Mouse (Mus musculus) hindbrain, postnatal 0 days (tissue): ENCODE data around the gene Arhgap23. TPM values are rescaled to one million over a fixed set of nuclear protein-coding genes. Genes with fewer than 3 reads are reported as not detected.

Experiments used
- ATAC-seq: fragments of 200-750 bp; cut with Nextera tagmentation; 2 replicates; pipeline ENCODE4 v1.8.0; 2017; ENCODE audit warnings: mild to moderate bottlenecking, moderate TSS enrichment, moderate library complexity
- DNase-seq: peaks from one replicate; pipeline ENCODE4 v3.0.0-alpha.2; 2015; ENCODE audit warnings: low spot score
- H3K27ac ChIP-seq: fragments of 300-500 bp; sonication (generic); 2 replicates; pipeline ENCODE4 v1.5.1; 2014; ENCODE audit warnings: mild to moderate bottlenecking
- H3K27me3 ChIP-seq: fragments of 300-500 bp; sonication (generic); 2 replicates; pipeline ENCODE4 v1.6.1; 2014; ENCODE audit warnings: low read length, mixed read lengths; ENCODE audit not compliant: insufficient read depth
- H3K36me3 ChIP-seq: fragments of 300-500 bp; sonication (generic); 2 replicates; pipeline ENCODE4 v1.6.1; 2014; ENCODE audit warnings: low read length, mixed read lengths; ENCODE audit not compliant: insufficient read depth
- H3K4me1 ChIP-seq: fragments of 300-500 bp; sonication (generic); 2 replicates; pipeline ENCODE4 v1.6.1; 2014; ENCODE audit warnings: antibody characterized with exemption, low read length, mixed read lengths; ENCODE audit not compliant: insufficient read depth
- H3K4me2 ChIP-seq: fragments of 300-500 bp; sonication (generic); 2 replicates; pipeline ENCODE4 v1.6.1; 2014; ENCODE audit warnings: low read depth, mild to moderate bottlenecking, low read length, moderate library complexity, mixed read lengths
- H3K4me3 ChIP-seq: fragments of 300-500 bp; sonication (generic); 2 replicates; pipeline ENCODE4 v1.5.1; 2014; ENCODE audit warnings: low read length
- H3K9ac ChIP-seq: fragments of 300-500 bp; sonication (generic); replicated peaks from 2 replicates; pipeline ENCODE4 v1.6.1; 2014; ENCODE audit warnings: mild to moderate bottlenecking, low read length, moderate library complexity, mixed read lengths
- H3K9me3 ChIP-seq: fragments of 300-500 bp; sonication (generic); 2 replicates; pipeline ENCODE4 v1.6.1; 2016; ENCODE audit warnings: low read length, mixed read lengths
- CTCF ChIP-seq: IDR thresholded peaks from 2 replicates; pipeline ENCODE4 v1.5.1; 2016; ENCODE audit warnings: antibody characterized with exemption, control low read depth, low read depth
- WGBS: fragments of 180-500 bp; shearing (Covaris S2); extraction: QIAGEN DNeasy Blood & Tissue Kit; methylation state at CpG from one replicate; pipeline ENCODE4 v1.1.7; 2014; 5-methylcytosine and 5-hydroxymethylcytosine counted together
- polyA plus RNA-seq: library from polyadenylated mRNA; unstranded; fragments of >200 nt; fragmentation: Nextera tagmentation; extraction: Ambion mirVana; gene quantifications from 2 replicates; pipeline ENCODE4 v1.2.1, GENCODE M21; 2015
- total RNA-seq: library from RNA; depleted of rRNA; stranded (reverse); fragments of >200 nt; gene quantifications from 2 replicates; pipeline ENCODE4 v1.2.3, GENCODE M21; 2014; rRNA removed

Arhgap23 gene
- total and polyA plus RNA-seq, 2 experiments from 2014 or later, result 7.7 to 75.2 TPM

DNA sequence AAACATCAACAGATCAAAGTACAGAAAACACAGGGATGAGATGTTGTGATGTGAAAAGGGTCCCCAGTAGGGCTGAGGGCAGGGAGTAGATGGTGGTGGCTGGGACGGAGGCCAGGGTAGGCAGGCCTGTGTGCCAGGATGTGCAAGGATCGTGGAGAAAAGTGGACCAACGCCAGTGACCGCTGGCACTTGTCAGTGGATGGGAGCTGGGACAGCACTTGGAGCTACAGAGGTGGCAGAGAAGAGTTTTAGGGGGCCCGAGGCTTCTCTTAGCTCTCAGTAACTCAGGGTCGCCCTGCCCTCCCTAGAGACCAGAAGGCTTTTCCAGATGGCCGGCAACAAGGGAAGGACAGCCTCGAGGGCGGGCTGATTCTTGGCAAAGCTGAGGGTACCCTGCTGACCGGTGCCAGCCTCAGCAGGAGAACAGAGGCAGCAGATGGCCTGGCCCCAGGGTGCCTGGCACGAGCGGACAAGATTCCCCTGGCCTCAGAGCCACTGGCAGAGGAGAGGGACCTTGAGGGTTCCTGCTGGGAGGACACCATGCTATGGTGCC is 127.9 kb downstream of the Arhgap23 start:
- Histone ChIP-seq H3K27ac (peak overlapping the region; percentile 34; the same call in 1 of the 2 replicates), H3K36me3 (no peaks in the 10 kb centered on the region), H3K4me1 (peaks cover 27% of the 10 kb centered on the region), H3K4me2 (no peak overlapping the region), H3K4me3 (no peak overlapping the region), H3K27me3 (0 out of 2 replicates have a peak, but pooled peaks cover 3% of the 10 kb centered on the region), H3K9me3 (no peaks in the 10 kb centered on the region), H3K9ac (no peak overlapping the region)
- TF ChIP-seq CTCF, result no peak
- DNase-seq (peak; percentile 87), ATAC-seq (peak; percentile 60)
- WGBS, result 27% methylated on average over 12 of the region's 12 CpGs

DNA sequence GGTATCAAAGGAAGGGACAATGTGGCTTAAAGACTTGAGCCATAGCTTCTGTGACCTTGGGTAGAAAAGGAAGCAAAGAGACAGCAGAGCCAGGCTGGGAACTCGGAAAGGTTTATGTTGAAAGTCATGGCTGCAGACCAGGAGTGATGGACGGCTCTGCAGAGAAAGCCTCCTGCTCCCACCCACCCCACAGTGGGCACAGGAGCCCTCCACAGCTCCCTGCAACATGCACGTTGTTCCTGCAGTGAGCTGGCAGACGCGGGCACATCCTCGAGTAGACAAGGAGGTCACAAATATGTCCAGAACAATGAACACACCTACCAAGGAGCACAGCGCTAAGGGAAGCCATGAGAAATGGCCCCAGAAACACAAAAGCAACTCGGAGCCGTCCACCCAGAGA is 128.6 kb downstream of the Arhgap23 start:
- no peak for TF ChIP-seq CTCF
- Histone ChIP-seq H3K4me1 (peaks cover 27% of the 10 kb centered on the region), H3K9ac (no peak overlapping the region), H3K27ac (peak overlapping the region; percentile 34; the same call in 1 of the 2 replicates), H3K4me3 (no peak overlapping the region), H3K9me3 (no peaks in the 10 kb centered on the region), H3K36me3 (no peaks in the 10 kb centered on the region), H3K27me3 (0 out of 2 replicates have a peak, but pooled peaks cover 3% of the 10 kb centered on the region), H3K4me2 (no peak overlapping the region)
- 60% methylated on average over 9 of the region's 9 CpGs for WGBS
- DNase-seq, result no peak
- ATAC-seq, result no peak

DNA sequence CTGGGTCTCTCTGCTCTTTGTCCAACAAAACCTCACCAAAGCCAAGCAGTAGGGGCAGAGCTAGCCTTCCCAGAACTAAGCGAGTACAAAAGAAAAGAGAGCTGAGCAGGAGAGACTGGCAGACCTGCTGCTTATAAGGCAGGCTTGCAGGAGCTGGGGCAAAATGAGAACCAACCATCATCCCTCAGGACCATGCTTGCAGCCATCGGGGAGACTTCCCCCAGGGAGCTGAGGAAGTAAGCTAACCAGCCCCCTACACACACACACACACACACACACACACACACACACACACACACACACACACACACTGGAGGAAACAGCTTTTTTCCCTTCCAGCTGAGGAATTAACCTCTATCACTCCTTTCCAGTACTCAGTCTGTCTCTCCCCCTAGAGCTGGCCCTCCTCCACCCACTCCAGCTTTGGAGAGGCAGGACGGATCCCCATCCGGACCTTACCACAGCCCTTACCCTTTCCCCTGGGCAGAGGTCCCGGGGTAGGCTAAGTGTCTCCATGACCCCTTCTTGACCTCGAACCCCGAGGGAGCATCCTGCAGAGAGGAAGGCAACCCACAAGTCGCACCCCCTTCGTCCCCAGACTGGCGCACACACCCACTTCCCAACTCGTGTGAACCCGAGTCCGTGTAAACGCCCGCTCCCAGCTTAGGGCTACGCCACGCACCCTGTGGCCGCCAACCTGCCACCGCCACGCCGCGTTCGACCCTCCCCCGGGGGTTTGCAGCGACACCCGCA is 130.7 kb downstream of the Arhgap23 start:
- 12% methylated on average over 24 of the region's 26 CpGs for WGBS
- 0 out of 2 replicates have a peak, but pooled peaks cover 3% of the 10 kb centered on the region for H3K27me3 ChIP-seq

DNA sequence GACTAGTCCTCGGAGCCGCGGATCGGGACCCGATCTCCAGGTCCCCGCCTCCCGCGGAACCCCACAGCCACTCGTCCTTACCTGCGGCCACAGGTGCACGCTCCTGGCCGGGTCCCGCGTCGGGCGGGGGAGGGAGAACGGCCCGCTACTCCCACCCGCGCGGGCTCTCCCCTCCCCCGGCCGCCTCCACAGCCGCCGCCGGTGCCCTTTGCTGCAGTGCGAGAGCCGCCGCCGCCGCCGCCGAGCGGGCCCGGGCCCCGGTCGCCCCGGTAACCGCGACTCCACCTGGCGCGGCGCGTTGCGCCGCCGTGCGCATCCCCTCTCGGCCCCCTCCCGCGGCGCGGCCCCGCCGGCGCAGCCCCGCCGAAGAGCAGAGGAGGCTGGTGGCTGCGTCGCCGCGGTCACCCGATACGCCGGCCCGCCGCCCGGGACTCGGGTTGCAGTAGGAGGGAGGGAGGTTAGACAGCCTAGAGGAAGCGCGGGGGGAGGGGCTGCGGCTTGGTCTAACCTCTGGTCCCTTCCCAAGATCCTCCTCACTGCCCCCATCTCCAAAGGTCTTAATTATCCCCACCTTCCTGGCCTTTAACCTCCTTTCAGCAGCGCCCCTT is 131.6 kb downstream of the Arhgap23 start:
- Histone ChIP-seq H3K27ac (peak overlapping the region; percentile 22; the same call in 1 of the 2 replicates), H3K27me3 (0 out of 2 replicates have a peak, but pooled peaks cover 3% of the 10 kb centered on the region)
- peak; percentile 70 for DNase-seq

More for the DNA sequence above, 130.7 kb downstream of the Arhgap23 start:
- Histone ChIP-seq H3K4me2 (peak overlapping the region; percentile 95), H3K36me3 (no peaks in the 10 kb centered on the region), H3K9ac (peak overlapping the region; percentile 57), H3K27ac (peak overlapping the region; percentile 22), H3K4me3 (peak overlapping the region; percentile 56), H3K4me1 (peaks cover 22% of the 10 kb centered on the region), H3K9me3 (no peaks in the 10 kb centered on the region)
- no peak for ATAC-seq
- DNase-seq, result peak; percentile 24
- TF ChIP-seq CTCF, result no peak

DNA sequence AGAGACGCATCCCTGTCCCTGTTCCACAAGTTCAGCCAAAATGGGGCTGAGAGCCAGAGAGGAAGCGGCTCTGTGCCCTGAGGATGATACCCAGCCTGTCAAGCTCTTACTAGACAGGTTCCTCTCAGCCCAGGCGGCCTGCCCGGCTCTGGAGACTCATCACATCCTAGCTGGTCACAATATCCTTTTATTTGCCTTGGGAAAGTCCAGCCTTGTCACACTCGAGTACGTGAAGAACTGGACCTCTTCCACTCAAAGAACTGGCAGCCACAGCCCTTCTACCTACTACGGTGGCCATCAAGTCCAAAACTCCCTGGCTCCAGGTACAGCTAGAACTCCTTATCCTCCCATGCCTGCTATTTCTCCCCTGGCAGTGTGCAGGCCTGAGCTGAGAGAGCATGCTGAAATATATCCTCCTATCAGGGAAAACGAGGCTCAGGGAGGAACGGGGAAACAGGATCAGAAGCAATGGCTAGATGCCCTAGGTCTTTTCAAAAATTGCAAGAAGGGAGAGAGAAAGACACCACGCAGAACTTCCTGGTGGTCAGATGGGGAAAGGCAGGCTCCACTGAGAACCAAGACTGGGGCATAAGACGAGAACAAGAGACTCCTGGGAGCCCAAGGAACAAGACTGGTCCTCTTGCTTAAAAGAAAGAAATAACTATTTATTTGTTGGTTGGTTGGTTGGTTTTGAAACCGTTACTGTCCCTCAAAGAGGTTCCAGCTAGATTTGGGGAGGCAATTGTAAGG is 132.8 kb downstream of the Arhgap23 start:
- peak; percentile 18; the same call in 1 of the 2 replicates for TF ChIP-seq CTCF
- no peak overlapping the region for H3K9ac ChIP-seq
- H3K36me3 ChIP-seq, result no peaks in the 10 kb centered on the region
- H3K4me2 ChIP-seq, result no peak overlapping the region
- DNase-seq (no peak), ATAC-seq (no peak)
- H3K9me3 ChIP-seq, result no peaks in the 10 kb centered on the region
- no peak overlapping the region for H3K27ac ChIP-seq
- no peak overlapping the region for H3K4me3 ChIP-seq
- peaks cover 17% of the 10 kb centered on the region for H3K4me1 ChIP-seq
- 0 out of 2 replicates have a peak, but pooled peaks cover 3% of the 10 kb centered on the region for H3K27me3 ChIP-seq
- WGBS, result 66% methylated on average over 12 of the region's 12 CpGs

More for the DNA sequence above, 131.6 kb downstream of the Arhgap23 start:
- peak; percentile 41 for ATAC-seq
- peak overlapping the region; percentile 57 for H3K9ac ChIP-seq
- H3K4me1 ChIP-seq, result peaks cover 22% of the 10 kb centered on the region
- H3K36me3 ChIP-seq, result no peaks in the 10 kb centered on the region
- H3K4me2 ChIP-seq, result peak overlapping the region; percentile 95
- peak overlapping the region; percentile 56 for H3K4me3 ChIP-seq
- no peaks in the 10 kb centered on the region for H3K9me3 ChIP-seq
- TF ChIP-seq CTCF, result no peak
- 2% methylated on average over 45 of the region's 73 CpGs for WGBS

DNA sequence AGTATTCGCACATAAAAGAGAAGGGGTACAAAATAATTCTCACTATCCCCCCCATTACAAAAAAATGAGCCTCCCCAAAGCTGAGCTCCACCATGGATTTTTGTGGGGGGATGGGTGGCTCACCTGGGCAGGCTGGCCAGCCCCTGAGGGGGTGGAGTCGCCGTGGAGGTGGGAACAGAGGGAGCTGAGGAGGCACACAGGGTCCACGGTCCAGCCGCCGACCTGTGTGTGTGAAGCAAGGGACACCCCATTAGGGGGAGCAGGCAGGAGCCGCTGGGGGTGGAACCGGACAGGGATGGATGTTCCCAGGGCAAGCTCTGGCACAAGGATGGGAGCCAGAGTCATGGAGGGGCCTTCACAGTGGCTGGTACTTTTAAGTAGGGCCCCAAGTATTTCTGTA is 133.4 kb downstream of the Arhgap23 start:
- Histone ChIP-seq H3K27me3 (0 out of 2 replicates have a peak, but pooled peaks cover 3% of the 10 kb centered on the region), H3K27ac (no peak overlapping the region), H3K9me3 (no peaks in the 10 kb centered on the region), H3K9ac (no peak overlapping the region), H3K4me1 (peaks cover 12% of the 10 kb centered on the region), H3K4me2 (no peak overlapping the region), H3K4me3 (no peak overlapping the region), H3K36me3 (no peaks in the 10 kb centered on the region)
- DNase-seq, result no peak
- TF ChIP-seq CTCF, result no peak
- no peak for ATAC-seq
- WGBS, result 70% methylated on average over 8 of the region's 8 CpGs

Other genes starting within 250 kb of the Arhgap23 start
- 97.9 and 100 TPM in 2 replicates for gene Kpnb1, start 227.7 kb upstream of the Arhgap23 start, total RNA-seq
- 26.1 and 26.9 TPM in 2 replicates for gene Kpnb1, start 227.7 kb upstream of the Arhgap23 start, polyA plus RNA-seq
- gene Npepps, start 134.9 kb upstream of the Arhgap23 start, total RNA-seq, result 35.0 and 69.2 TPM in 2 replicates
- 99.8 and 102 TPM in 2 replicates for gene Npepps, start 134.9 kb upstream of the Arhgap23 start, polyA plus RNA-seq
- gene Mrpl45, start 99.8 kb upstream of the Arhgap23 start, total RNA-seq, result 21.2 and 22.5 TPM in 2 replicates
- gene Mrpl45, start 99.8 kb upstream of the Arhgap23 start, polyA plus RNA-seq, result 35.1 and 39.5 TPM in 2 replicates
- 1.8 and 1.9 TPM in 2 replicates for gene Gpr179, start 63.5 kb upstream of the Arhgap23 start, total RNA-seq
- gene Gpr179, start 63.5 kb upstream of the Arhgap23 start, polyA plus RNA-seq, result 0.61 and 1.0 TPM in 2 replicates
- 49.5 and 59.0 TPM in 2 replicates for gene Socs7, start 53.0 kb upstream of the Arhgap23 start, total RNA-seq
- 5.5 and 5.9 TPM in 2 replicates for gene Socs7, start 53.0 kb upstream of the Arhgap23 start, polyA plus RNA-seq
- gene 4933428G20Rik, start 84.8 kb downstream of the Arhgap23 start, total RNA-seq, result 0.43 TPM in 1 of 2 replicates, not detected in the other
- gene 4933428G20Rik, start 84.8 kb downstream of the Arhgap23 start, polyA plus RNA-seq, result 0.48 and 1.1 TPM in 2 replicates
- 104 and 141 TPM in 2 replicates for gene Srcin1, start 160.7 kb downstream of the Arhgap23 start, total RNA-seq
- gene Srcin1, start 160.7 kb downstream of the Arhgap23 start, polyA plus RNA-seq, result 14.3 and 14.7 TPM in 2 replicates
- gene Epop, start 214.2 kb downstream of the Arhgap23 start, total RNA-seq, result 11.0 and 12.0 TPM in 2 replicates
- gene Epop, start 214.2 kb downstream of the Arhgap23 start, polyA plus RNA-seq, result 2.3 and 2.4 TPM in 2 replicates
- 43.9 and 60.8 TPM in 2 replicates for gene Mllt6, start 247.9 kb downstream of the Arhgap23 start, total RNA-seq
- 1.5 and 1.7 TPM in 2 replicates for gene Mllt6, start 247.9 kb downstream of the Arhgap23 start, polyA plus RNA-seq